Mouse (Mus musculus) lung, postnatal 10 days (tissue): ENCODE data around the gene Macrod2.

ENCODE experiments used
- DNase-seq: peaks from one replicate; pipeline ENCODE4 v3.0.0; 2021

The Macrod2 gene

GRCm38 (mm10) chr2:141728998-141729397, 1333.9 kb downstream of the Macrod2 start:
- DNase-seq: no peak

DNA sequence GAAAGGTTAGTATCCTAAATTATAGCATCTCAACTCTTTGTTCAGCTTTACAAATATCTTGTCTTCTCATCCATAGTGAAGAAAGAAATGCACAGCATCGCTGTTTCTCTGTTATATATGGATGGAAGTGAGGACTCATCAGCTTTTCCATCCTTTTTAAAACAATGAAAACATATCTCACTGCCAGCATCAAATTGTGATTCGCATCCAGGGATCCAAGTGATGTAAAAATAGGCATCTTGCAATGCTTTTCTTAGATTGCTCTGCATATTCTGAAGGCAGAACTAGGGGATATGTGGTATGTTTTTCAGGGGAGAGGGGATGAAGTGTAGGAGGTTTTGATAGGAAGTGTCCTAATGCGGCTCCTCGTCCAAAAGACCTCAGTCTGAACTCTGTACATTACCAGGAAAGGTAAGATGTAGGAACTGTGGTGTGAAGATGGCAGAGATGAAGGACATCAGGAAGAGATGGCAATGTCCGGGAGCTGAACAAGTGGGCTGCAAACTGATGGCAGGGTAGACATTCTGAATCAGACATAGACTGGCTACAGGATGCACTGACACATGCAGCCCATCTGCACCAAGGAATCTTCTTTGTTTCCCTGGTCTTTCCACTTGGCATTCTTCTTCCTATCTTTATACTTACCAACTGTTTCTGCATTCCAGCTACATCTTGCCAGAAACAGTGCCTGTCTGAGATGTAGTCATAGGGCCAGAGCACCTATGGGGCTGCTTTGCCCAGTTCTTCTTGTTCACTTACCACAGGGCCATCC, 1341.8 kb downstream of the Macrod2 start:
- no peak for DNase-seq

- DNase-seq: no peak
Observed at GRCm38 (mm10) chr2:141738702-141739101, 1343.6 kb downstream of the Macrod2 start.

GRCm38 (mm10) chr2:141740318-141740717, 1345.2 kb downstream of the Macrod2 start:
- DNase-seq: no peak

GRCm38 (mm10) chr2:141800236-141800635, 1405.1 kb downstream of the Macrod2 start:
- DNase-seq: no peak

- DNase-seq: no peak
Observed at GRCm38 (mm10) chr2:141800909-141801308, 1405.8 kb downstream of the Macrod2 start.

GRCm38 (mm10) chr2:141816266-141816665, 1421.2 kb downstream of the Macrod2 start:
- DNase-seq: no peak

DNA sequence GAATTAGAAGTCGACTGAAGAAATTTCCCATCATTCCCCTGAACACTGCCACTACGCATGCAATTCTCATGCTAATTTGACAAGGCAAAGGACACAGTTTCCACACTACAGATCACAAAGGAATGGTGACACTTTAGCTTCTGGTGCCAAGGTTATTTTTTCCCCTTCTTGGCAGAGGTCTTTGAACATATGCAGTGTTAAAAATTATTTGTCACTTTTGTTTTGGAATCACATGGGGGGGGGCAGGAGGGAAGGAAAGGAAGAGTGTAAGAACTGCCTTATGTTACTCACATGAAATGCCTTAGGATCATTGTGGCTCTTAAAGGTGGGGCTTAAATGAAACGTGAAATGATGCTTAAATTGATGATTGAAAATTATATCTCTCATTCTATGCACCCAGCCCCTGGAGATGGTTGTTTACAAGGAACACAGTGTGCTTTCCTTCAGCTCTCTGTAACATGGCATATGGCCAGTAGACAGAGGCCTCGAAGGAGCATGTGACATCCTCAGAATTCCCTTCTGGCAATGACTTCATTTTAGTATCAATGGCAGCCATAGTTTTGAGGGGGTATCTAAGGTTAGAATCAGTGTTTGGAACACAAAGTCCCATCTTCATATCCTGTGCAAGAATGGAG, 1422.6 kb downstream of the Macrod2 start:
- DNase-seq: peak; percentile 11

DNA sequence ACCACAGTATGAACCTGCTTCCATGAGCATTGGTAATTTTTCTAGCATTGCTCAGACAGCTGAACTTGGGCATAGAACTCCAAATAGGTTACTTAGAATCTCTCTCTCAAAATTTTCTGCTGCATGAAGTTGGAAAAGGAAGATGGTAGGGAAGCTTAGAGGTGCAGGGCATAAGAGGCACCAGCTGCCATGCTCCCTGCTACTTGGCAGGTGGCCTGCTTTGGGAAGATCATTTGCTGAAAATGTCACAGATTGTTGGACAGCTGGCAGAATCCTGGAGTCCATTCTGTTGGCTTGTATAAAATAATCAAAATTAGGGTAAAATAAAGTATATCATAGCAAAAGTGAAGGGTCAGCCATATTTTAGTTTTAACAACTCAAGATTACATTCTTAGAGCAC, 1425.7 kb downstream of the Macrod2 start:
- DNase-seq: no peak

DNA sequence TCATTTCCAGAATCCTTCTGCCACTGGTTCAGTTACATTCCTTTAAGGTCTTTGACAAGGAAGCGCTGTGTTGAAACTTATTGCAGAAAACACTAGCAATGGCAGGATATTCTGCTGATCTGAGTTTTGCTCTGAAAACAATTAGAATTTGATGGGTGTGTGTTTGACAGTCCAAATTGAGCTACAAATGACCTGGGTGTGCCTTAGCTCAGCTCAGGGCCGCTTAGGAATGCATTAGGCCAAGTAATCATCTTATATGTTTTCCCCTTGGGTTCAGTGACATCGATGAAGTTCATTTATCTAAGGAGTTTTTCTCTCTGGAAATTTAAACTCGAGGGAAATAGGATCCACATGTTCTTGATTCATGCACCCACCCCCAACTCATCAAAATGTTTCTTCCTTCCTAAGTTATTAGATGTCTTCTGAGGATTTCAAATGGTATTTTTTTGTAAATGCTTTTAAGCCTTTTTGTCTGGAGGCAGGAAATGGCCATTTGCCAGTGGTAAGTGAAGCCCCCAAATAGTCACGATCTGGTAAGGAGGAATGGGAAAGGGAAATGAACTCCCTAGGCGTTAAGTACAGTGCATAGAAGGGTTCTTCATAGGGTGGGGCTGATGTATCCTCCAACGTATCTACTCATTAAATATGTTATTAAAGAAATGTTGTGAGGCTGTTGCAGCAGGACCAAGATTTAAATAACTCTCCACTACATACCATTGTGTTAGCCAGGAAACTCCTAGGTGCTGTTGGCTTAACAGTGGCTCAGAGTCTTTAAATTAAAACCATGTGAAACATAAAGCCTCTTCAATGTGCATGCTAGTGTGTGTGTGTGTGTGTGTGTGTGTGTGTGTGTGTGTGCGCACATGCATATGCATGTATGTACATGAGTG, 1430.7 kb downstream of the Macrod2 start:
- DNase-seq: no peak

- no peak for DNase-seq
Observed at GRCm38 (mm10) chr2:141830496-141830895, 1435.4 kb downstream of the Macrod2 start.

- DNase-seq: no peak
Observed at GRCm38 (mm10) chr2:141831515-141831914, 1436.4 kb downstream of the Macrod2 start.

GRCm38 (mm10) chr2:141834156-141834782, 1439.2 kb downstream of the Macrod2 start:
- no peak for DNase-seq

DNA sequence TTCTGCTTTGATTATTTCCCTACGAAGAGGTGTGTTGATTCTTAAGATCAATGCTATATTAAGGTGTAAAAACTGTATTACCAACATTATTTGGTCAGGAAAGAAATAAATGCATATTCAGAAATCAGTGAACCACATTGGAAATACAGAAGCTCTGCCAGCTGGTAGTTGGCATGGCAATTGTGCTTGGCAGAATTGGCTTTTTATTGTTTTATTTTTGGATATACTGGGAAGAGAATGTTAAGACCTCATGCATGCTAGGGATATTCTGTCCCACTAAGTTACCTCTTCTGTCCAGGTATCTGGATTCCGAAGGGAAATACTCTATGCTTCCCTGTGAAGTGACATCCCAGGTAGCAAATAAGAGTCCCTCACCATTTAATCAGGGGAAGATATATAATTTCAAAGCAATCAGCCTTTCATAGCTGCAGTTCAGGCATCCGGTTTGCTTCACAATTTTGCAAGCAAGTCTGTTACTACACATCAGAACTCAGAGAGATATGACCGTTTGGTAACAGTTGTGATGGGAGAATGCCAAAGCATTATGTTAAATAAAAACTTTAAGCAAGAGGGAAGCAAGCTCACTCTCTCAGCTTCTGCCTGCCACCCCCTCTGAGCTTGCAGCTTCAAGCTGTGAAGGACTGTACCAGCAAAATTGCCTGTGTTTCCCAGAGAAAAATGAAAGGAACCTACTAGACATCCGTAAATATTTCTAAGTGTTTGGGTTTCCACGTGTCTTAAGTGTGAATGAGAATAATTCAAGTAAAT, 1449.5 kb downstream of the Macrod2 start:
- DNase-seq: no peak

- DNase-seq: peak; percentile 3
Observed at GRCm38 (mm10) chr2:141859220-141859619, 1464.1 kb downstream of the Macrod2 start.

DNA sequence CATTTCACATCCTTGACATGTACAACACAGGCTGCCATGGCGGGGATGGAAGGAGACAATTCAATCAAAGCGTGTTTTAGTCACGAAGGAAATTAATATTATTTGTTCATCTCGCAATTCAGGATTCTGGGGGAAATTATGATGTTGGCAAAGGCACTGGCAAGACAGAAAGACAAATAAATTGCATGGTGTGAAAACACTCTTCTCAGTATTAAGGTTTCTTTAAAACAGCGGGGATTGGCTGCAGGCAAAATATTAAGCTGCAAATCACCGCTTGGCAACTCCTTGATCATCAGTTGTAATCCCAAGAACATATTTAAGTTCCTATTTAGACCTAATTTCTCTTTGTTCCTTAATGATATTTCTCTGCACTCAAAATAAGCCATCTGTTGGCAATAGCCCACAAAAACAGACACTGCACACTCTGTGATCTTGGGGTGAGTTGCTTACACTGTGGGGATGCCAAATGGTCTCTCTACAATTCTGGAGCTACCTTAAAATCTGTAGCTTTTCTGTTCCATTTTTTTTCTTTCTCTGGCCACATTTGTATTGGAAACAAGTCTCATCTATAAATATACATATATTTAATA, 1466.7 kb downstream of the Macrod2 start:
- DNase-seq: no peak

DNA sequence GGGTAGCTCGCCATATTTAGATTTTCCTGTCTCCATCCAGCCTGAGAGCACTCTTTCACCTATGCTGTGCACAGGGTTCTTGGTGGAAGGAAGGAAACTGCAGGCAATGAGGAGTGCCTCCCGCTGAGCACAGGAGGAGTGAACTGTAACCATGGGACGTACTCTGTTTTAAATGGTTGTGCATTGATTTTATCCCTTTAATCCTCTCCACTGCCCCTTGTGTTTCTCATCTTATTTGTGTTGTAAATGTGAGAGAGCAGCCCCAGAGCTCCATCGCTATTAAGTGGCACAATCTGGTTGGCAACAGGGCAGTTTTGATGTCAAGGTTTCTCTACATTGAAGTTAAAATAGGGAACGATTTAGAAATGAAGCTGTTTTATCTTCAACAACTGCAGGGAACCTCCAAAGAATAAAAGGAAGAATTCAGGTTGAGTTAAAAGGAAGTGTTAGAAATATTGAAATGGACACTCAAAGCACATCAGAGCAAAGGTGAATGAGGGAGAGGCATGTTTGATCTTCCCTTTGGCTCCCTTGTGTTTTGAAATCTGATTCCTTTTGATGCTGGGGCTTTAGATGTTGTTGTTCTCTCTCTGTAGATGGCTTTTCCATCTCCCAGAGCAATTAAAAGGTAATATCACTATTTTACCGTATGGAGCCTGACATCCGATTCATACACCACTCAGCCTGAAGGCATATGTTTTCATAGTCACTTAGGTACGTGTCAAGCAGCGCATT, 1467.6 kb downstream of the Macrod2 start:
- DNase-seq: no peak

- no peak for DNase-seq
Observed at GRCm38 (mm10) chr2:141863628-141864165, 1468.6 kb downstream of the Macrod2 start.

DNA sequence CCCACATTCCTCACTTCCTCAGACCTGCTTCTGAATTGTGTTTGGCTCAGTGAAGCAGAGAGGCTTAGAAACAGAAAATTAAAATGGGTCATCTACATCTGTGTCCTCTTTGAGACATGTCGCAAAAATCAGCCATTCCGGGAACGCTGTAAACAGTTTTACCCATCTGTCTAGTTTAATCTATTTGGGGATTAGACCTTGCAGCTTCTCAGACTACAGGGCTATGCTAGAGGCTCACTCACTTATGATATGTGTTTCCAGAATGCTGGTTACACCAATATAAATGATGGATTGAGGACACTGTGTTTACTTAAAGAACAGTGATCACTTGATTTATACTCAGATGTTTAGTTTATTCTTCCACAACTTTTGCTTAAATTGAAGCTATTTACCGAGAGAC, 1475.8 kb downstream of the Macrod2 start:
- DNase-seq: no peak

DNA sequence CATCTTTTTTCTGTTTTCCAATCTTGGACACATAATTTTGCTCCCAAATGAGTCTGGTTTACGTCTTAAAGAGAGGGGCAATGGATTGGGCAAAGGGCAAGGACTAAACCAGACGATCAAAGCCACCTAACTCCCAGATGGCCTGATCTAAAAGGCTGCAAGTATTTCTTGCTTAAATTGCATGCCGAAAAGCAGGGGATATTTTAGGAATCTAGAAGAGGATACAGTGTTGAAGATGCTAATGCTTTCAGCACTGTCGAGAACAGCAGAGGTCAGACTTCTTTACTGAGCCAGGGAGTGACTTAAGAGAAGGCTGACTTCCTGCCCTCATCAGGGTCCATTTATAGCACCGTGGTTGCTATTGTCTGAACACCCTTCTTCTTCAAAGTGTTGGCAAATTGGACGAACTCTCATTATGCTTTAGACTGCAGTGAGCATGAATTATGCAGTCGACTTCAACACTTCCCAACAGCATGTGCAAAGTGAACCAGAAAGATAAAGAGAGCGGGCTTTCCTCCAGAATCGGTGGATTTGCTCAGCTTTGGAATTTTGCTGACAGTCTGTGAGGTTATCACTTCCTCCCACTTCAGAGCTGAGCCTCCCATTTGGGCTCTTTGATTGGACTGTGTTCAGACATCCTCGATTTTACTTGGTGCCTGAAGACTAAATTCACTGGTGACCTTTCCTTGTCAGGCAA, 1481.2 kb downstream of the Macrod2 start:
- no peak for DNase-seq
